Comparison of ENCODE assay signal across 8 mouse cellular contexts in the genomic region with DNA sequence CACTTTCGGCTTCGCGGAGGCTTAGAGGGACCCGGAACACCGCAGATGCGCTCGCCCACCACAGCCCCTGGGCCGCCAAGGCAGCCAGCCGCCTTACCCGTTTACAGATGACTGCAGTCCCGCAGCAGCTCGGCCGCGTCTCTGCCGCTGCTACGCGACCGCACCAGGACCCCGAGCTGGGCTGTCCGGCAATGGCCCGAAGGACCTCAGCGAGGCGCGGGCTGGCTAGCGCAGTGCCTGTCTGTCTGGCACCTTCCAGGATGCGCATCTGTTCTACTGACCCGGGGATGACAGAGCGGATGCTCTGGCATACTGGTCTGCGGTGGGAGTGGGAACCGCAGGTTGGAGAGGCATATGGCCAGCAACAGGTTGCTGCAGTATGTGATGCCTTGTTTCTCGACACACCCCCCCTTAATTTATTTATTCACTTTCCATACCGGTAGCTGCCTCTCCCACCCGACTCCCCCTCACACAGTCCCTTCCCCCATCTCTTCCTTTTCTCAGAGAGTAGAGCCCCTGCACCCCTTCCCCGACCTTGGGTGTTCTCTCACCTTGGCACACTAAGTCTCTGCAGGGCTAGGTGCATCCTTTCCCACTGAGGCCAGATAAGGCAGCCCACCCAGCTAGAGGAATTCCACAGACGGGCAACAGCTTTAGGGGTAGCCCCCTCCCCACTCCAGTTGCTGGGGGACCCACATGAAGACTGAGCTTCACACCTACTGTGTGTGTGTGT. TPM values are rescaled to one million over a fixed set of nuclear protein-coding genes. Genes with fewer than 3 reads are reported as not detected.
A peak's percentile ranks its signal among the peaks of the same experiment; 100 is the strongest.
DNase-seq lines count a peak whose midpoint lies in the region; ATAC-seq lines count a peak whose summit lies in the region.

Rabl2 (minus strand) TSS at position 201 of the 733 bp plus-strand sequence.

- DNase-seq in adrenal gland, adult (ENCODE audit: inconsistent age in 2 of 2, low spot score in 1 of 2): peak; percentile 89 to 95
- peak; percentile 93 for DNase-seq in embryo, embryonic 10.5 days (ENCODE audit: low spot score)
- DNase-seq in gastrocnemius, postnatal 14 days: peak; percentile 90
- DNase-seq in left cerebral cortex, postnatal 10 days (ENCODE audit: extremely low spot score in 1 of 2, low spot score in 2 of 2): peak; percentile 82 to 92
- peak; percentile 88 for DNase-seq in right cerebral cortex, postnatal 25 days
- peak; percentile 83 to 84 for DNase-seq in urinary bladder, postnatal 4 days (ENCODE audit: low spot score in 2 of 2)

- intact Hi-C loops in gastrocnemius, postnatal 14 days (cut with DNase I; ENCODE audit: low total_unique reads): no loop called here
- intact Hi-C loops in left cerebral cortex, postnatal 10 days (cut with DNase I): no loop called here

- peak; percentile 91 for ATAC-seq in inflammation-experienced regulatory T-cells, adult 6 months
- ATAC-seq in megakaryocyte-erythroid progenitor cell, adult 5-6 weeks (replicated peaks; ENCODE audit: low FRiP score, low TSS enrichment, poor library complexity, severe bottlenecking): peak; percentile 94

RNA-seq across cellular contexts. Expression of gene Rabl2, which starts in this region (rescaled TPM):
- total RNA-seq in gastrocnemius, postnatal 14 days (2021): 1 to 10 TPM; 3.7 to 4.3 TPM
- polyA plus RNA-seq in inflammation-experienced regulatory T-cells, adult 6 months (2017; shearing (Covaris generic)): 1 to 10 TPM; 1.5 to 2.2 (median 1.5) TPM
- 10 to 100 TPM; 36.4 to 39.0 TPM for total RNA-seq in left cerebral cortex, postnatal 10 days (2021)
- 11.1 and 16.6 TPM in 2 replicates for total RNA-seq in megakaryocyte-erythroid progenitor cell, adult 5-6 weeks (2014; fragmentation: Nextera tagmentation)
- total RNA-seq in megakaryocyte-erythroid progenitor cell, adult 5-6 weeks (2017): 8.4 and 11.7 TPM in 2 replicates

Comparison
In these comparisons a context has a peak if more than half of its experiments do, and no peak if none do; other contexts are left out.
1. Peak in every context shown above with its lines: DNase-seq and ATAC-seq.